Mouse (Mus musculus): ENCODE measurements around the gene Cdc42bpb. TPM values are rescaled to one million over a fixed set of nuclear protein-coding genes. Genes with fewer than 3 reads are reported as not detected.
A peak's percentile ranks its signal among the peaks of the same experiment; 100 is the strongest.

The Cdc42bpb gene
- total RNA-seq (2021) (10 to 100 TPM; 55.3 to 58.5 TPM), polyA plus RNA-seq (2012; rRNA removed) (105 and 106 TPM in 2 replicates)
- long read RNA-seq, full-length matches to known transcripts = 7 of 25 reads
- long read RNA-seq, partial matches to known transcripts = 13 of 25 reads
- long read RNA-seq, other reads (novel, unspliced or antisense) = 5 of 25 reads

DNA sequence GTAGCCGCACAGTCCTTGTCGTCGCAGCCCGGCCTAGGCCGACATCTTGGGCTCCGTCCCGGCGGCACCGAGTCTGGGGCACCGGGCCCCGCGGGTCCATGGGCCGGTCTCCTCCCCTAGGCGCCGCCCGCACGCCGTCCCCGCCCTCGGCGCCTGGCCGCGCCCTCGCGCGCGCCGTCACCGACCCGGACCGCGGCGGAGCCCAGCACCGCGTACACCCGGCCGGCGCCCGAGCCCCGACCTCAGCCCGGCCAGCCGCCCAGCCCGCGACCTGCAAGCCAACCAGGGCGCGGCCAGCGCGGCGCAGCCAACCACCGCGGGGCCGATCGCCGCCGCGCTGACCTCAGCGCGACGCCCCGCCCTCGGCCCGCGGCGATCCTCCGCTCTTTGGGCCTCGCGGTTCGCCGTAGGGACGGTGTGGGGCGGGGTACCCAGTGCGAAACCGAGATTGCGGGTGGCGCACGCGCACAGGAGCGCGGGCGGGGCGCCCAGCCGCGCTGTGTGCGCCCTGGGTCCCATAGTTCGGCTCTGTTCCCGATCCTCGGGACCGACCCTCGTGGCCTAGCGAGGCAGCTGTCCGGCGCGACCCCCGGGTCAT, at the start of gene Cdc42bpb:
TSS of gene Cdc42bpb (minus strand) at position 343 of the 598 bp plus-strand sequence.
- Histone ChIP-seq H3K36me3 (ENCODE audit: control insufficient read depth, insufficient read depth, low read length) (no peaks in the 10 kb centered on the region; the same call in 1 of the 2 replicates), H3K79me2 (replicated peaks; ENCODE audit: control insufficient read depth, insufficient read depth, low read length) (no peaks in the 10 kb centered on the region; the same call in none of the 2 replicates), H3K27ac (peak within 1 kb of the TSS; percentile 99), H3K27me3 (ENCODE audit: control insufficient read depth, insufficient read depth, low read length) (no peaks in the 10 kb centered on the region), H3K4me3 (peak within 1 kb of the TSS; percentile 88), H3K9ac (ENCODE audit: low read depth, low read length) (peak within 1 kb of the TSS; percentile 93), H3K4me1 (ENCODE audit: control insufficient read depth, insufficient read depth, low read length) (peaks cover 12% of the 10 kb centered on the region)
- intact Hi-C loops (cut with DNase I) = loop anchor here (2.0 kb wide), 1 partner anchor 45 kb away; no protein-coding TSS in a partner anchor
- TF ChIP-seq EP300 (IDR thresholded peaks at IDR 0.05; ENCODE audit: insufficient read depth, low read depth, low read length) (peak; percentile 78), CTCF (IDR thresholded peaks at IDR 0.05) (no peak), POLR2A (IDR thresholded peaks at IDR 0.05; ENCODE audit: insufficient read depth, low read depth, low read length) (peak; percentile 96)
- WGBS = under 1% methylated on average over 86 of the region's 94 CpGs
- peak; percentile 98 for DNase-seq

DNA sequence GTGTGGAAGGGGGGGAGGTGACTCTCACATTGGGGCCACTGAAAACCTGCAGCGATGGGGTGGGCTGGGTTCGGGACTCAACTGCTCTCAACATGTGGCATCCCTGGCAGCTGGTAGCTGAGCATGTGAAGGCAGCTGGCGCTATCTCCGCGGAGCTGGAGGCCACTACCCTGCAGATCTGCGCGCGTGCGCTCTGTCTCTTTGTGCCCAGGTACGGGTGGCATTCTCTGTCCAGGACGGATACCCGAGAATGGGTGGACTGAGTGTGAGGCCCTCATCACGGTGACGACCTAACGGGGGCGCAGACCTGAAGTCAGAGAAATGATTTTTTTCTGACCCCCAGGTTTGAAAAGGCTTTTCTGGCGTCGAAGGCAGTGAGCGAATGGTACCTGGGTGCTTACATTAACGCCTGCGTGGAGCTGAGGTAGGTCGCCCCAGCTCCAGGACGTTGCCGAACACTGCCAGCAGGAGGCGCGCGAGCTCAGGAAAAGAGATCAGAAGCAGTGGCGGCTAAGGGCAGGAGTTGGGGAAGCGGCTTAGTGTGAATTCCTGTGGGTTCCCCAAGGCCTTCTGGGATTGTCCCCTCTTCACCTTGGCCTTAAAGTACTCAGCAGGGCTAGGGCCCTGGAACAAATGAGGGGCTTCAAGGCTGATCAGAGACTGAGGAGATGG, 48.4 kb upstream of the Cdc42bpb start:
- 17% methylated on average over 29 of the region's 29 CpGs for WGBS
- no peaks in the 10 kb centered on the region for H3K36me3 ChIP-seq (ENCODE audit: control insufficient read depth, insufficient read depth, low read length)
- peaks cover 10% of the 10 kb centered on the region for H3K4me1 ChIP-seq (ENCODE audit: control insufficient read depth, insufficient read depth, low read length)
- H3K4me3 ChIP-seq = no peak overlapping the region
- no peaks in the 10 kb centered on the region for H3K27me3 ChIP-seq (ENCODE audit: control insufficient read depth, insufficient read depth, low read length)
- TF ChIP-seq POLR2A (IDR thresholded peaks at IDR 0.05; ENCODE audit: insufficient read depth, low read depth, low read length) (no peak), EP300 (IDR thresholded peaks at IDR 0.05; ENCODE audit: insufficient read depth, low read depth, low read length) (peak; percentile 85), CTCF (IDR thresholded peaks at IDR 0.05) (peak; percentile 96)
- H3K79me2 ChIP-seq (replicated peaks; ENCODE audit: control insufficient read depth, insufficient read depth, low read length) = no peaks in the 10 kb centered on the region
- DNase-seq = peak; percentile 88 to 97
- intact Hi-C loops (cut with DNase I) = loop anchor here (1.0 kb wide), 3 partner anchors 33 to 79 kb away; no protein-coding TSS in a partner anchor
- no peak overlapping the region for H3K27ac ChIP-seq
- no peak overlapping the region for H3K9ac ChIP-seq (ENCODE audit: low read depth, low read length)

DNA sequence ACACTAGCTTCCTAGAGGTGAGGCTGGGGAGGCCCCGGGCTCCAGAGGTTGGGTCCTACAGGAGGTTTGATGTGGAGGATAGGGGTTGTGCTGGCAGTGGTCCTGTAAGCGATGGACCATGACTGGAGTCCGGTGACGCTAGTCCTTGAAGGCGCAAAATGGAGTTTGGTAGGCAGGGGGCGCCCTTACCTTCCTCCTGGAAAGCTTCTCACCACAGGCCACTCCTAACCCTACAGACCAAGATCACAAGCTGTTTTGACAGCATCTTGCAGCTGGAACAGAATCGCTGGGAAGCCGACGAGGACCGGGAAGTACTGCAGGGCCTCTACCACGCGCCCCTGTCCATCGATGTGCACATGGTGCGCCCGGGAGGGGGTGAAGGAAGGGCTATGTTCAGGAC, 47.7 kb upstream of the Cdc42bpb start:
- no peaks in the 10 kb centered on the region for H3K36me3 ChIP-seq (ENCODE audit: control insufficient read depth, insufficient read depth, low read length)
- H3K27me3 ChIP-seq (ENCODE audit: control insufficient read depth, insufficient read depth, low read length) = no peaks in the 10 kb centered on the region
- H3K79me2 ChIP-seq (replicated peaks; ENCODE audit: control insufficient read depth, insufficient read depth, low read length) = no peaks in the 10 kb centered on the region
- H3K4me3 ChIP-seq = no peak overlapping the region
- TF ChIP-seq EP300 (IDR thresholded peaks at IDR 0.05; ENCODE audit: insufficient read depth, low read depth, low read length) (peak; percentile 81), CTCF (IDR thresholded peaks at IDR 0.05) (peak; percentile 87), POLR2A (IDR thresholded peaks at IDR 0.05; ENCODE audit: insufficient read depth, low read depth, low read length) (no peak)
- H3K4me1 ChIP-seq (ENCODE audit: control insufficient read depth, insufficient read depth, low read length) = peaks cover 7% of the 10 kb centered on the region
- DNase-seq = peak; percentile 84 to 91
- H3K9ac ChIP-seq (ENCODE audit: low read depth, low read length) = no peak overlapping the region
- H3K27ac ChIP-seq = no peak overlapping the region
- intact Hi-C loops (cut with DNase I) = loop anchor here (1.0 kb wide), 2 partner anchors 44 to 80 kb away; no protein-coding TSS in a partner anchor
- WGBS = 3% methylated on average over 15 of the region's 15 CpGs

DNA sequence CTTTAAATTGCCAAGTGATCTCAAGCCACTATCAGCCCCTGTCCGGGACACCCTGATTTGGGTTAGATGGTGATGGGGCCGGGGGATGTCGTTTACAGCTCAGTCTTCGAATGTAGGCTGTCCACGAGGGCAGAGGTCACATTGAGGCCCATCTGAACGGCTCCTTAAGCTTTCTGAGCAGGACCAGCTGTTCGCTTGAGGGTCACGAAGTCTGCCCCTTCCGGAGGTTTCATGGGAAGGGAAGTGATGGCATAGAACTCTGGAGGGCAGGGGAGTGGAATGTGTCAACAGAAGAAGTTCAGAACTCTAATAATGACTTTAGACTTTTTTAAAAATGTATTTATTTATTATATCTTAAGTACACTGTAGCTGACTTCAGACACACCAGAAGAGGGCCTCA, 47.0 kb upstream of the Cdc42bpb start:
- no peak overlapping the region for H3K4me3 ChIP-seq
- no peak for TF ChIP-seq CTCF (IDR thresholded peaks at IDR 0.05)
- no peak for TF ChIP-seq POLR2A (IDR thresholded peaks at IDR 0.05; ENCODE audit: insufficient read depth, low read depth, low read length)
- no peak for TF ChIP-seq EP300 (IDR thresholded peaks at IDR 0.05; ENCODE audit: insufficient read depth, low read depth, low read length)
- H3K36me3 ChIP-seq (ENCODE audit: control insufficient read depth, insufficient read depth, low read length) = no peaks in the 10 kb centered on the region
- no peak for DNase-seq
- 64% methylated on average over 9 of the region's 9 CpGs for WGBS
- H3K9ac ChIP-seq (ENCODE audit: low read depth, low read length) = no peak overlapping the region
- H3K27me3 ChIP-seq (ENCODE audit: control insufficient read depth, insufficient read depth, low read length) = no peaks in the 10 kb centered on the region
- no peaks in the 10 kb centered on the region for H3K79me2 ChIP-seq (replicated peaks; ENCODE audit: control insufficient read depth, insufficient read depth, low read length)
- no peak overlapping the region for H3K27ac ChIP-seq
- peaks cover 3% of the 10 kb centered on the region; the same call in 1 of the 2 replicates for H3K4me1 ChIP-seq (ENCODE audit: control insufficient read depth, insufficient read depth, low read length)
- intact Hi-C loops (cut with DNase I) = no loop called here

DNA sequence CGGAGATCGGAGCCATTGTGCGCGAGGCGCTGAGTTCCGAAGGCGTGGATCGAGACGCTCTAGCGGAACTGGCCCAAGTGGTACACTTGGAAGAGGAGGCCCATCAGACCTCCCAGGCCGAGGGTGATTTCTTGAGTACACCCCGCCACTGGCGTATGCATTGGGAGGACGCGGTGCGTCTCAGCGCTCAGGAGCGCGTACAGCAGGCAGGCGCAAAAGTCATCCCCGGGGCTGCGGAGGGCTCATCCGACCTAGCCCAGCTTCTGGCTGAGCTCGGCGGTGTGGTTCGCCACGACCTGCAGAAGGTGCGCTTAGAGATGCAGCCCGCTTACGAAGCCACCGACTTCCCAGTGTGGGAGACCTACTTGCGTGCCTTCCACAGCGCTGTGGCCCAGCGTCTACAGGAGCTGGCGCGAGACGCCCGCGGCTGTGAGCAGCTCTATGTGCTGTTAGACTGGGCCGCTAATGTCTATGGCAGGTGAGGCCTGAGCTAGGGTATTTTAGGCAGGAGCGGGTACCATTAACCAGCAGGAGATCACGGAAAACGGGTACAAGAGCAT, 46.1 kb upstream of the Cdc42bpb start:
- WGBS = 55% methylated on average over 43 of the region's 43 CpGs
- intact Hi-C loops (cut with DNase I) = no loop called here
- no peak for TF ChIP-seq CTCF (IDR thresholded peaks at IDR 0.05)
- TF ChIP-seq POLR2A (IDR thresholded peaks at IDR 0.05; ENCODE audit: insufficient read depth, low read depth, low read length) = no peak
- TF ChIP-seq EP300 (IDR thresholded peaks at IDR 0.05; ENCODE audit: insufficient read depth, low read depth, low read length) = no peak
- H3K4me1 ChIP-seq (ENCODE audit: control insufficient read depth, insufficient read depth, low read length) = peaks cover 3% of the 10 kb centered on the region; the same call in 1 of the 2 replicates
- no peaks in the 10 kb centered on the region for H3K27me3 ChIP-seq (ENCODE audit: control insufficient read depth, insufficient read depth, low read length)
- no peak overlapping the region for H3K9ac ChIP-seq (ENCODE audit: low read depth, low read length)
- DNase-seq = no peak
- no peaks in the 10 kb centered on the region for H3K79me2 ChIP-seq (replicated peaks; ENCODE audit: control insufficient read depth, insufficient read depth, low read length)
- no peak overlapping the region for H3K27ac ChIP-seq
- no peaks in the 10 kb centered on the region for H3K36me3 ChIP-seq (ENCODE audit: control insufficient read depth, insufficient read depth, low read length)
- H3K4me3 ChIP-seq = no peak overlapping the region

Data from heart, adult 2 months (tissue).